Mouse (Mus musculus): ENCODE results near the gene Tspo.
A peak's percentile ranks its signal among the peaks of the same experiment; 100 is the strongest.

Gene Tspo

DNA sequence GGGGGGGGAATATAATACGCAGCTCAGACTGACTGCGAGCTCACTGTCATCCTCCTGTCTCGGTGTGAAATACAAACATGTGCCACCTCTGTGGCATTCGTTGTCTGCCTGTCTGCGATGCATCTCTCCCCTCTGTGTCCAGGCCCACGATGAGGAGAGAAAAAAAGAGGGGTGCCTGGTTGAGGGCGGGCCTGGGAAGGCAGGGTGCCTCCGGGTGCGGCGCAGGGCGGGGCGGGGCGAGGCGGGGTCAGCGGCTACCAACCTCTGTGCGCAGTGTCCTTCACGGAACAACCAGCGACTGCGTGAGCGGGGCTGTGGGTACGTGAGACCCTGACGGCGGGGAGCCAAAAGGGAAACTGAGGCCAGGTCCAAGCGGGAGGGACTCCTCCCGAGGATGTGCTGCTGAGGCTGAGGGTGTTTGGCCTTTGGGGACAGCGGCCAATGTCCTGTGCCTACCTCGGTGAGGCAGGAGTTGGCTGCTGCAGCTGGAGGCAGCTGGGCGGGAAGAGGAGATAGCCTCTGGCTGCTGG is at the start of gene Tspo, which contains the start of gene Mcat:
Gene Tspo (plus strand): TSS at position 266 of the 530 bp plus-strand sequence.
Gene Mcat (minus strand): TSS at position 461 of the 530 bp plus-strand sequence.
- DNase-seq (ENCODE audit: low read depth, low spot score): no peak

DNA sequence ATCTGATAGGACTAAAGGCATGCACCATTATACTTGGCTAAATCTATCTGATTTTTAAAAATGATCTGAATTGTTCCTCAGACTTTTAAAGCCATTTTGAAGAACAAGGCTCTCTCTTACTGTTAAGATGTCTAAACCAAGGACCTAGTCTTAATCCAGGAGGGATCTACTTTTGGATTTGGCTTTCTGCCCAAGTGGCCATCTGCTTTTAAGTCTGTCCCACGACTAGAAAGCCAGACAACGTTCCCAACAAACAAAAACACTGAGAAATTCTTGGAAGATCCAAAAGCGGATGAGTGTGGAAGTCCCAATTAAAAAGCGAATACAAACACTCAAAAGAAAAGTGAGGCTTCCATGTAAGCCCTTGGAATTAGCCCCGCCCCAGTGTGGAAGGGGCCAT is 48.4 kb upstream of the Tspo start:
- DNase-seq (ENCODE audit: low read depth, low spot score): no peak

GRCm38 (mm10) chr15:83518215-83519048 is 45.0 kb upstream of the Tspo start:
- peak; percentile 85 for DNase-seq (ENCODE audit: low read depth, low spot score)

GRCm38 (mm10) chr15:83520861-83521382 is 42.5 kb upstream of the Tspo start:
- DNase-seq (ENCODE audit: low read depth, low spot score): no peak

DNA sequence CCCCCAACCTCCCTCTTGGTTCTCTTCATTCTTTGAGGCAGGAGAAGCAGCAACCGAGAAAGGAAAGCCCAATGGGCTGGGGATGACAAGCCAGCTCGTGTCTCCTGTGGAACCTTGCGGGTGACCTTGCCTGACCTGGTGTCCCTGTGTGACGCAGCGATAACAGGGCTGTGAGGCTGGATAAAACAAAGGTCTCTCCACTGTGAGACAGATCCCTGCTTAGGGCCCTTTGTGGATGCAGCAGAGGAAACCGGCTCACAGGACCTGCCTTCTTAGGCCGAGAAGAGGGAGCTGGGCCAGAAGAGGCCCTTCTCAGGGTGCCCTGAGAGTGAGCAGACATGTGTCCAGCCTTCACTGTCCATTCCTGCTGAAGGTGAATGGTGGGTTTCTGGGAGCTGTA is 40.2 kb upstream of the Tspo start:
- no peak for DNase-seq (ENCODE audit: low read depth, low spot score)

- DNase-seq (ENCODE audit: low read depth, low spot score): no peak
These were observed 39.6 kb upstream of the Tspo start for GRCm38 (mm10) chr15:83523638-83524332.

- DNase-seq (ENCODE audit: low read depth, low spot score): no peak
These were observed 39.1 kb upstream of the Tspo start for GRCm38 (mm10) chr15:83524333-83524729.

GRCm38 (mm10) chr15:83526424-83527091 is 36.8 kb upstream of the Tspo start, which contains the start of gene Bik:
TSS of gene Bik (plus strand) at chr15:83526862.
- DNase-seq (ENCODE audit: low read depth, low spot score): peak; percentile 63

DNA sequence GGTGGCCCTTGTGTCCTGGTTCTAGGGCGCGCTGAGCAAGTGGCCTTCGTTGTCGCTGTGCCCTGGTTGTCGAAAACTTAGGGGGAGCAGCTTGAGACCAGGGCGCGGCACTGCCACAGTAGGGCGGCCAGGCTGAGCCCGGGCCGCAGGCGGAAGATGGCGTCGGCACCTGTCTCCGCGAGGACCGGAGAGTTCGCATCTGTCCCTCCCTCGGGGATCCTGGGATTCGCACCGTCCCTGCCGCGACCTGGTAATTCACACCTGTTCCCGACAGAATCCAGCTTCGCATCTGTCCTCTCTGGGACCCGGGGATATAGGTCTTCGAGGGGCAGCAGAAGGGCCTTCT is 36.3 kb upstream of the Tspo start:
- no peak for DNase-seq (ENCODE audit: low read depth, low spot score)

- DNase-seq (ENCODE audit: low read depth, low spot score): no peak
These were observed 35.6 kb upstream of the Tspo start for GRCm38 (mm10) chr15:83527747-83528146.

DNA sequence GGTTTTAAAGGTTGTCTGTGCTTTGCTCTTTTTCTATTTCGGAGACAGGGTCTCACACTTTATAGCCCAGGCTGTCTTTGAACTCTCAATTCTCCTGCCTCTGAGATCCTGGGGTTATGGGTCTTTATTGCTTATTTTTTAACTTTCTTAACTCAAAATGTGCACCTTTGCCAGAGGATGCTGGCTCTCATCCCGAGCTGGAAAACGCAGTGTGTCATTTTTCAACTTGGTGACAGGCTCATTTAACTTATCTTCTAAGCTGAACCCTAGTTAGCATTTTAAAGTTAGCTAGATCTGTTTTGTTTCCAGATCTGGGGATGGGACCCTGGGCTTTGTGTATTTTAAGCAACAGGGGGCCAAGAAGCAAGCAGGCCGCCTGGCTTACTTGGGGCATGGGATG is 34.5 kb upstream of the Tspo start:
- DNase-seq (ENCODE audit: low read depth, low spot score): no peak

GRCm38 (mm10) chr15:83529765-83530164 is 33.6 kb upstream of the Tspo start:
- DNase-seq (ENCODE audit: low read depth, low spot score): no peak

- DNase-seq (ENCODE audit: low read depth, low spot score): no peak
These were observed 33.2 kb upstream of the Tspo start for GRCm38 (mm10) chr15:83530233-83530632.

DNA sequence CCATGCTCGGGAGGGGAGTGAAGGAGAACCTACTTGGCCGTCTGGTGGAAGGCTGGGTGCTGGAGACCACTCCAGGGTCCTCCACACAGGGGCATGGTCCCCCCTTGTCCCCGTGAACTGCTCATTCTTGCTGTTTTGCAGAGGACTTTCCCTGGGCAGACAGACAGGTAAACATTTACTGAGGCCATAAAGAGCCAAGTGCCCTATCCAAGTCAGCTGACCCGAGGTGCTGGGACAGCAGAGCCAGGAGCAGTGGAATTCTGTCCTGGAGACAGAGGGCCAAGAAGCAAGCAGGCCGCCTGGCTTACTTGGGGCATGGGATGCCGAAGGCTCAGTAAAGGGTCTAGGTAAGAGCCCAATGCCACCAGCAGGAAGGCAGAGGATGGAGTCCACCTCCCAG is 32.7 kb upstream of the Tspo start:
- DNase-seq (ENCODE audit: low read depth, low spot score): no peak

GRCm38 (mm10) chr15:83531961-83532469 is 31.4 kb upstream of the Tspo start:
- no peak for DNase-seq (ENCODE audit: low read depth, low spot score)

DNA sequence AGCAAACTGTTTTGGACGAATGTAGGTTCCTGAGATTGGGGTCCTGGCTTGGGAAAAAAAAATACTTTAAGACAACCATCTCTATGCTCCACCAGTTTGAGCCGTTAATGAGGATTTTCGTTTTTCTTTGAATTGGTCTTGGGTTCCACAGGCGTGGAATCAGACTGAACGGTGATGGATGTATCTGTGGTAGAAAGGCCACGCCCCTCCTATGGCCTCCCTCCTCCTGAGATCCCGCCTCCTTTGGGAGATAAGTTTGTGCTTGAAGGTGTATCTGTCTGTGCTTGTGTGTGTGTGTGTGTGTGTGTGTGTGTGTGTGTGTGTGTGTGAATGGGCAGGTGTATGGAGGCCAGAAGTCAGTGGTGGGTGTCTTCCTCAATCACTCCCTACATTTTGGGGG is 30.8 kb upstream of the Tspo start:
- no peak for DNase-seq (ENCODE audit: low read depth, low spot score)

DNA sequence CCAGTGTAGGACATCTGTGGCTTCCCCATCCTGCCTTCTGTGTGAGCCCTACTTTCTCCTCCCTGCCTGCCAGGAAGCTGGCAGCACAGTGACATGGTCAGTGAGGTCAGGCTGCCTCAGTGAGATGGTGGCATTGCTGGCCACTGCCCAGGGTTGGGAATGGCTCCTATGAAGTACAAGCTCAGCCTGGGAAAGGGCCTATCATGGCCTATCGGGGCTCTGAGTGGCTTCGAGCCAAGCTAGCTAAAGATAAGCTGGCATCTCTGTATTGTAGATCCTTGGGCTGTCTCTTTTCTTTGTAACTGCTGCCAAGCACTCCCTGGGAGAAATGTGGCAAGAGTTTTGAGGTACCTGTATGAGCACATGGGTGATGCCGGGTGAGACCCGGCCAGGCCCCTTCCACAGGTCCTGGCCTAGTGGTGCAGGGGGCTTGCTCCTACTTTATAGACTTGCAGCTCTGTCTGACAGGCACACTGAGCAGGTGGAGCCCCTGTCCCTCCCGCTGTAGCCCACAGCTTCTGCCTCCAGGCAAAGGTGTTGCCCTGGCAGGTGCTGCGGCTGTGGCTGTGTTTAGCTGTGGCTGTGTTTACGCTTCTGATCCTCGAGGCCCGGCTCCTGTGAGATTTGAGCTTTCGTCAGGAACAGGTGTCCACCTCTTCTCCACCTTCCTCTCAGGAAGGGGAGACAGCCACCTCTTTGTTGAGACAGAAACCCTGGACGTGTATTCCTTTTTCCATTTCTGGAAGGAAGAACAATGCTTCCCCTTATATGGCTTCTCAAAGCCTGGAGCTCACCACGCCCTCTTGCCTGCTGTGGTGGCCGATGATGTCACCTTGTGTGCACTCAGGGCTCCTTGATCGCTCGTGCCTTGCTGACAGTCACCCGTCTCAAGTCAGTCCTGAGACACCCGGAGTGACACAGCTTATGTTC is 28.2 kb upstream of the Tspo start:
- DNase-seq (ENCODE audit: low read depth, low spot score): no peak

GRCm38 (mm10) chr15:83535890-83536231 is 27.5 kb upstream of the Tspo start:
- DNase-seq (ENCODE audit: low read depth, low spot score): no peak

DNA sequence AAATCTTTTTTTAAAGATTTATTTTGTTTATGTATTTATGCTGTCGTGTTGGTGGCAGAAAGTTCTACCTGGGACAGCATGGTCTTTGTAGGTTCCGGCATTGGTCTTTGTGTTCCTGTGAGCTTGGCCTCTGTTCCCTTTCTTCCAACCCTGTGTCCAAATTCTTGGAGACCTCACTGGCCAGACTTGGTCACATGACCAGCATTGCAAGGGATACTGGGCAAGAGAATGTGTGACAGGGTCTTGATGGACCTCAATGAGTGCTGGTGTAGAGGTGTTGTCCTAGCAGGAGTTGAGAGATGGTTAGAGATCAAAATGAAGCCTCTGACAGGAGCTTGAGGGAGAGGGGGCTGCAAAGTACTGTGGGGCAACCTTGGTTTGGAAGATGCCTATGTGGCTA is 24.5 kb upstream of the Tspo start:
- DNase-seq (ENCODE audit: low read depth, low spot score): no peak

- DNase-seq (ENCODE audit: low read depth, low spot score): no peak
These were observed 23.5 kb upstream of the Tspo start for GRCm38 (mm10) chr15:83539905-83540304.

All from mesoderm, embryonic 11.5 days (tissue).